Mouse (Mus musculus) granulocyte monocyte progenitor cell, adult 5-6 weeks (primary cell): ENCODE results near the gene Vwa7. TPM values are rescaled to one million over a fixed set of nuclear protein-coding genes. Genes with fewer than 3 reads are reported as not detected.
"Not testable (repeated sequence)": the region's sequence is repeated elsewhere in the genome, so short reads cannot be mapped to it uniquely, and the experiment has no call there.

Experiments
- ATAC-seq: replicated peaks from 2 replicates; pipeline ENCODE4 v1.8.0; 2016; ENCODE audit warnings: mild to moderate bottlenecking, moderate TSS enrichment, inconsistent platforms; ENCODE audit not compliant: poor library complexity, severe bottlenecking
- total RNA-seq, 2 experiments: library from RNA; stranded (forward) in 1 of 2; stranded (reverse) in 1 of 2; fragments of 200-712, 200-1000 nt in 1 of 2; fragments of >200 nt in 1 of 2; fragmentation: Nextera tagmentation in 1 of 2; gene quantifications; 2 replicates each; pipeline ENCODE4 v1.2.3; 2014 to 2017

The Vwa7 gene
- total RNA-seq, 2 experiments from 2014 or later, result 0.19 TPM; not detected in 1

DNA sequence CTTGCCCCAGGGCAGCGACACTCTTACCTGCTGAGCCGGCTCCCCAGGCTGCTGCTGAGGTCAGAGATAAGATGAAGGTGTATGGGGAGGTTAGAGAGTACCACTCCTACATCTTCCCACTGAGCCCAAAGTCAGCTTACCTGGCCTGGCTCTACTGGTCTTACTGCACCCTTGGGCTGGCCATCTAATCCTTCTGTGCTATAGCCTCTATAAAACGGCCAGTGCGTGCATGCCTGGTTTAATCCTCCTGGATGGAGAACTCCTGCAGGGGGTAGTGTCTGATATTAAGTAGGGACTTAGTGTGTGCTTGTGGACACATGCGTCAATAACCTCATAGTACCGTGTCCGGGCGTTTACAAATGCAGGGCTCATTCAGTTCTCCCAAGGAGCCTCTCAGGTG lies 4.2 kb downstream of the Vwa7 start:
- ATAC-seq, result no peak

DNA sequence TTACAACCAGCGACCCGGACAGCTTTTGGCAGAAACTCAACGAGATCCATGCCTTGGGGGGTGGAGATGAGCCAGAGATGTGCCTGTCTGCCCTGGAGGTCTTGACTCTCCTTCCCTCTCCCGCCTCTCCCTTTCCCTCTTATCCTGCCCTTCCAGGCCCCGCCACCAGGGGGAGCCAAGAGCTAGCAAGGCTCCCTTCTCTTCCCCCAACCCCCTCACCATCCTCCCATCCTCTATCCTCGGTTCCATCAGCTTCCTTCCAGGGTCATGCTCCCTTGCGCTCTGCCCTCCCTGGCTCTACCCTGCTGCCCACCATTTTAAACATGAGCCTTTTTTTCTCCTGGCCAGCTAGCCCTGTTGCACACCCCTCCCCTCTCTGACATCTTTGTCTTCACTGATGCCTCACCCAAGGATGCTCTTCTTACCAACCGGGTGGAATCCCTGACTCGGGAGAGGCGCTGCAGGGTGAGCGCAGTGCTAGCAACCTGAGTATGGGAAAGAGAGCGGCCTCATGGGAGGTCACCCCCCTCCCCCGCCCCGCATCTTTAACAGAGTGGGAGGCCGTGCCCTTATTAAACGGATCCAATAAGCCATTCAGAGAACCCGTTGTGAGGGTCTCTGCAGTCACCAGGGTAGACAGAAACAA lies 4.9 kb downstream of the Vwa7 start:
- peak; percentile 64 for ATAC-seq

DNA sequence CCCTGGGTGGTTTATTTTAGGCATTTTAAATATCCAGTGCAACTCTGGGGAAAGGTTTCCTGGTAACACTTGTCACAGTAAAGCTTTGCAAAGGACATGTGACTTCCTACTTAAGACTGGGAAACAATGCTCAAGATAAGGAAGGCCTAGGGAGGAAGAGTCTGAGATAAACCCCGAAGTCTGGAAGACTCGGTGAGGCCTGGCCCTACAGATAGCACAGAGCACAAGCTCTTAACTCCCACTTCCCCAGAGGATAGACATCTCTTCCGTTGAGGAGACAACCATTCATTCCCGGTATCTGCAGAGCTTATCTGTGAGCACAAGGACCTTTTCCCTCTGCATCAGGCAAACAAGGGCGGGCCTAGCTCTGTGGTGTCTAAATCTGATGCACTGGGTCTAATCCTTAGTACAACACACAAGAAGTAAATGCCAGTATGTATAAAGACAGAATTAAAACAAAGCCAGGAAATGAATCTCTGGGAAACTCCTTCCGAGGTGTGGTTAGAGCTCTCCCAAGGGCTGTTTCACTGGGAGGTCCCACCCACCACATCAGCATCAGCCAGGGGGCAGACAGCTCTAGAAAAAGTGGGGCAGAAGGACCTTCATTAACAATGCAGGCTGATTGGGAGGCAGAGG lies 5.6 kb downstream of the Vwa7 start:
- no peak for ATAC-seq

DNA sequence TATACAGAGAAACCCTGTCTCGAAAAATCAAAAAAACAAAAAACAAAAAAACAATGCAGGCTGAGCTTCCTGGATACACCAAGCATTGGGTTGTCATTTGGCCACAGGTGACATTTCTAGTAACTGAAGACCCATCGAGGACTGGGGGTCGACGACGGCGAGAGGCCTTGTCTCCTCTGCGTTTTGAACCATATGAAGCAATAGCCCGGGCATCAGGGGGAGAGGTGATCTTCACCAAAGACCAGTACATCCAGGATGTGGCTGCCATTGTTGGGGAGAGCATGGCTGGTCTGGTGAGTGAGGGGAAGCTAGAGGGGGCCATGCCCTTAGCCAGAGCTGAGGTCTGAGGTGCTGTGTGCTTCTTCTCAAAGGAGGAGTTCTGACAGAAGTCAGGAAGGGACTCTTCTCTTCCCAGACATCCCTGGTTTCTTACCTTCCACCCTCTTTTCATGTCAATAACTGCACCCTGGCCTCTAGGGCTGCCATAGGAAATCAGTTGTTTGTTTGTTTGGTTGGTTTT lies 6.2 kb downstream of the Vwa7 start:
- ATAC-seq, result no peak

DNA sequence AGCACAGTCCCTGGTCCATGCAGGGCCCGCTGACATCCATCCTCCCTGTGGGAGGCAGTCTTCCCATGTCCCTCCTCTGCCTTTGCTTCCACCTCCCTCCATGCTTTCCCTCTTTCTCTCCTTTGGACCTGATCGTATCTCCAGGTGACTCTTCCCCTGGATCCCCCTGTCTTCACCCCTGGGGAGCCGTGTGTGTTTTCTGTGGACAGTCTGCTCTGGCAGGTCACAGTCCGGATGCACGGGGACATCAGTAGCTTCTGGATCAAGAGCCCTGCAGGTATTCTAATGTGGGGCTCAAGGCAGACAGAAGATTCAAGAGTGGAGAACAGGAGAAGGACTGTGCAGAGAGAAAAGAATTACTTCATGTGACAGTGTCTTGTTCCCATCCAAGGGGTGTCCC lies 6.8 kb downstream of the Vwa7 start:
- no peak for ATAC-seq

DNA sequence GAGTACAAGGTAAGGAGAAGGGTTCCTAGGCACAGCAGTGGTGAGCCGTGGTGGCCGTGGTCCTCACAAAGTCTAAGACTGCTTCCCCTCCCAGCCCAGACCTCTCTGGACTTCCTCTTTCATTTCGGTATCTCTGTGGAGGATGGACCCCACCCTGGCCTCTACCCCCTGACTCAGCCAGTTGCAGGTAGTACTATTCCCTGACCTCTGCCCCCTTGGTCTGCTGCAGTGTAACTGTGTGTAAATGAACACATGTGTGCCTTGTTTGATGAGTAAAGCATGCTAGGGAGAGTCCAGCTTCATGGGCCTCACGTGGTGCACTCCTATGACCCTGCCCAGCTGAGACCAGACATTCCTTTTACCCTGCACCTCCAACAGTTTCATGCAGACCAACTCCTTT lies 7.4 kb downstream of the Vwa7 start:
- peak; percentile 76 for ATAC-seq

DNA sequence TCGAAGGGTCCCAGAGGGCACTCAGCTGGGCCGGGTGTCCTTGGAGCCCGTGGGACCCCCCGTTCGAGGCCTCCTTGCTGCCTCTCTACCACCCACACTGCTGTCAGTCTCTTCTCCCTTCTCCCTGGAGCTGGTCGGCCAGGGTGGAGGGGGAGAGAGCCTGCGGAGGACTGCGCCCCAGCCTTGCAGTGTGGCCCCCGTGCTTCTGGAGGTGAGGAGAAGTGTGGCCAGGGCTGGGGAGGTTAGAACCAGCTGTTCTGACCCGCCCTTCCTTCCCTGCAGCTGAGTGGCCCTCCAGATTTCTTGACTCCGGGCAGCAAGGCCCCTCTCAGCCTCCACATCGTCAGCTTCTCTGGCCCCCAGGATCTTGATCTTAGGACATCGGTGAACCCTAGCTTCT lies 7.9 kb downstream of the Vwa7 start:
- no peak for ATAC-seq

DNA sequence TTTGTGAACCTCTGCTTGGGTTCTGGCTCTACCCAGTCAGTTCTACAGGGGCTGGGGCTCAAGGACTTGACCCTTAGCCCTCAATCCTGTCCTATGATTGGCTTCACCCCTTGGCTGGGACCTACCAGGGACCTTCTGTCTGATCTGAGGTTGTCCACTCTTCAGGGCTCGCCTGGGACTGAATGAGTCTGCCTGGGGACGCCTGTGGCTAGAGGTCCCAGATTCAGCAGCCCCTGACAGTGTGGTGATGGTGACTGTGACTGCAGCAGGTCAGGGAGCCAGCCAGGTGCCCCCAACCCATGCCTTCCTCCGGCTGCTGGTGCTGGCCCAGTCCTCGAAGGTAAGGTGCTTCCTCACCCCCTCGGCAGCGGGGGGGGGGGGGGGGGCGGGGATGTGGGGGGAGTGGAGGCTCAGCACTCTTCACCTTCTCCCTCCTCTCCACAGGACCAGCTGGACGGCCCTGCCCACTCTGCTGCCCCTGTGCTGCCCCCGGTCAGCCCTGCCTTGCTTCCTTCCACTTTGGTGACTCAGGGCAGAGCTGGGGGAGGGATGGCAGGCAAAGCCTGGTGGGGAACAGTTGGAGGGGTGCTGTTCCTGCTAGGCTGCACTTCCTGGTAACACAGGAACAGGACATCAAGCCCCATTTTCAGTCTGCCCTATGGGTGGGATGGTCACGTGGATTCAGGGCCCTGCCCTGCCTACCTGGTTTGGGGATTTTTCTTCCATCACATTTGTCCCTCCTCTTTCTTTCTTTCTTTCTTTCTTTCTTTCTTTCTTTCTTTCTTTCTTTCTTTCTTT lies 8.5 kb downstream of the Vwa7 start:
- ATAC-seq, result peak; percentile 13

DNA sequence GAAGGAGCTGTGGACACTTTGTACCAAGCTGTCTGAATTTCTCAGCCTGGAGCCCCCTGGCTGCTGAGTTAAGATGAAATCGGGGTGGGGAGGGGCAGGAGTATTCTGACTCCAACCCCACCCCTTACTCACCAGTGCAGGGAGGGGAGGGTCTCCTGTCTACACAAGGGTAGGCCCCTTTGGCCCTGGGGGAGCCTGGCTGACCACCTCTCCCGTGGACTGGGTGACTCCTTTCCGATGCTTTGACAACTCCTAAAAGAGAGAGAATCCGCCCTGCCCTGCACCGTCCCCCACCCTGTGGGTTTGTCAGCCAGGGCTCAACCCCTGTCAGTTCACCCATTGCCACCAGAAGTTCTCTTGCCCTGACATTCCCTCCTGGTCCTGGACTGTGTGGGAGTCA lies 9.8 kb downstream of the Vwa7 start:
- ATAC-seq, result no peak

DNA sequence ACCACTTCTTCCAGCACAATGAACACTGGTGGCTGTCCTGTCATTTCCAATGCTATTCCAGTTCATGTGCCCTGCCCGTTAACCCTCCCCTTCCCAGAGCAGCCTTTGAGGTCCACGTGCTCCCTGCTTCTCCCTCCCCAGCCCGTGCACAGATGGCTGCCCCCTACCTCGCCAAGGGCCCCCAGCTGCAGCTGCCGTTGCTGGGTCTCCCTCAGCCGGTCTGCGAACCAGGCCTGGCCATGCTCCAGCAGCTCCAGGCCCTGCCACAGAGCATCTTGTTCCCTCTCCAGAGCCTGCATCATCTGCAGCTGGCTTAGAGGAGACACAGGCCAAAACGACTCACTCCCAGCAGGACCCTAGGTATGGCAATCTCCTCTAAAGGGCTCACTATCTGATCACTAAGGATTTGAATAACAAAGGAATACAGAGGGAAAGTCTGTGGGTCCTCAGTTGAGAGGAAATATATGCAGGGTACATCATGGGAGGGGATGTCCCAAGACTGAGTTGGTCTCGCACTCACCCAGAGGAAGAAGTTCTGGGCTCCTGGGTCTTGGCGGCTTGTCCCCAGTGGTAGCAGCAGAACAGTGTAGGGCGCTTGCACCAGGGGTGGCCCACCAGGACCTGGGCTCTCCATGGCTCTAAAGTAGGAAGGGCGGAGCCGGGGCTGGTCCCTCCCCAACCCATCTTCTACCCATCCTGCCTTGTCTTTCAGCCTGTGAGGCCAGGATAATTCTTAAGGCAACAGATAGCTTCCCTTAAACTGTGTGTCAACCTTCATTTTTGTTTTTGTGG lies 11.1 kb downstream of the Vwa7 start, which contains the start of gene Sapcd1:
TSS of gene Sapcd1 (minus strand) at position 740 of the 792 bp plus-strand sequence.
- no peak for ATAC-seq

DNA sequence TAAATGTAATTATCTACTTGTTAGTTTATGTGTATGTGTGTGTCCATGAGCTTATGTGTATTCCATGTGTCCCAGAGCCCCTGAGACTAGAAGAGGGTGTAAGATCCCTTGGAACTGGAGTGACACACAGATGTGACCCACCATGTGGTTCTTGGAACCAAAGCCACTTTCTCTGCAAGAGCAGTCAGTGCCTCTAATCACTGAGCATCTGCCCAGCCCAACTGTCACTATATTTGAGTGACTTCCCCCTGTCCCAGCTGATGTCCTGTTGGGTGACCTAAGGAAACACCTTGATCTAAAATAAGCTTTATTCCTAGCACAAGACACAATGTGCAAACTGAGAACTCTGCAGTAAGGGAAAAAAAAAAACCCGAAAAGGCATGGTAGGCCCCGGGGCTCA lies 11.9 kb downstream of the Vwa7 start:
- ATAC-seq, result no peak

DNA sequence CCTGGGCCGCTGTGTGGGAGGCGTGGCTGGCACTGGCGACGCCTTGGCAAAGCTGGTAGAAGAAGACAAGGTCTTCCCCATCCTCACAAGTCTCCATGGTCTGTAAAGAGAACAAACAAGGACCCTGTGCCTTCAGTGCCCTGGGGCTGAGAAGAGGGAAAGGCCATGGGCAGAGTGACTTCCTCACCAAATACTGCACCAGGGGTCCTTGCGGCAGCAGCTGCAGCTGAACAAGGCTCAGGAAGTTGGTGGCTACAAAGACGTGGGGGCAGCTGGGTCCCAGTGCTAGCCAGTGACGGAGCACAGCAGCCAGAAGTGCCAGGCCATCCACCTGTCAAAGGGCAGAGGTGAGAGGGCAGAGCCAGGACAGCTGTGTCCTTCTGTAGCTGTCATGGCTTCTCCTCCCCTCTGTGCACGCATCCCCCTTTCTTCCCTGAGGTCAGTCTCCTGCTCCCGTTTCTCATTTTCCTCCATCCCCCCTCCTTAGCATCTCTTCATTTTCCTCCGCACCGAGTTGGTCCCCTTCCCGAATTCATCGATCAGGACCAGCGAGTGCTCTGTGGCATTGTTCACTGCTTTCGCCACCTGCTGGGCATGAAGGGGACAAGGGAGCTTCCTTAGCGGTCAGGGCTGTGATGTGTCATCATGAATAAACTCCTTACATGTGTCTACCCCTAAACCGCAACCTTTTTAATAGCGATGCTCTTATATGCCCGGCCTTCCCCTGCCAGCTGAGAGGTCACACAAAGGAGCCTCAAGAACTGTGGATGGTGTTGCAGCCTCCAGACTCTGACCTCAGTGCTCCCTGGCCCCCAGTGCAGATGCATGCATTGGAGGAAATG lies 13.5 kb downstream of the Vwa7 start:
- peak; percentile 77 for ATAC-seq

DNA sequence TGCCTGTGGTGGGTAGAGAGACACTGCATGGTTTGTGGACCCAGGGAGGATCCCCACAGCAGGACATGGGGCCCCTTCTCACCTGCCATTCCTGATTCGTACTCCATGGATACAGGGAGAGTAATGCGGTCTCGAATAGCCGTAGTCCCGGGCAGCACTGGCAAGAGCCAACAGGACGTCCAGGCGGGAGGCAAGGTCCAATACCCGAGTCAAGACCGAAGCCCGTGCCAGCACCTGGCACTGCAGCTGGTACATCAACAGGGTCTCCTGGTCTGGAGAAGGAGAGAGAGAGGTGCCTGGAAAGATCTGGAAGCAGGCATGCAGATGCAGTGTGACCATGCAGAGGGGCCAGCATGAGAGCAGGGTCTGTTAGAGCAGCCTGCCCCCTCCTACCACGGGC lies 14.9 kb downstream of the Vwa7 start:
- ATAC-seq, result no peak

DNA sequence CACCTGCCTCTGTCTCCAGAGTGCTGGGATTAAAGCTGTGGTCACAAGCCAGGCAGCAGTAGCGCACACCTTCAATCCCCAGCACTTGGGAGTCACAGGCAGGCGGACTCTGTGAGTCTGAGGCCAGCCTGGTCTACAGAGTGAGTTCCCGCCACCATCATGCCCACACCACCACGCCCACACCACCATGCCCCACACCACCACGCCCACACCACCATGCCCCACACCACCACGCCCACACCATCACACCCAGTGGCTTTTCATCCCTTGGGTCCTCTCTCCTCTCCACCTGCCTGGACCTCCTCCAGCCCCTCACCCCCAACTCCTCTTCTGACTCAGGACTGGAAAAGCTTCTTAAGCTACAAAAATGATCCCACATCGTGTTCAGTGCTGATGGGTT lies 15.5 kb downstream of the Vwa7 start:
- no peak for ATAC-seq

DNA sequence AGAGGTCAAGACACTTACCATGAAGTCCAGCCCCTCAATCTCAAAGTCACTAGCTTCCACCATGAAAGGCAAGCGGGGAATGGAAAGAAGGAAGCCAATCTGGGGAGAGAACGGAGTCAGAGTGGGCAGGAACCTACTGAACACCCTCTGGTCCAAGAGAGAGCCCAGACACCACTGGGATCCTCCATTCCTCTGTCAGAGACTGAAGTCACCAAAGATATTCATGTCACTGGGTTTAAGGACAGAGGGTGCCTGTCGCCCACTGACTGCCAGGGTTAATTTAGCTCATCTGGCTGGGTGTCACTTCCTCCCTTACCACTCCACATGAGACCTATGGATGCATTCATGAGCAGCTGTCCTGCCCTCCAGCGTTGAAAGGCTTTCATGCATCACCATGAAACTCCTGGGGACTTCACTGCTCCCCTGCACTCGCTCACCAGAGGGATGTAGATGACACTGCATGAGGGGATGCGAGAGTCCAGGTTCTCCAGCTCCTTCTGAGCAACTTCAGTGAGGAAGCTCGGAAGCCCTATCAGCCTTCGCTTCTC lies 16.0 kb downstream of the Vwa7 start:
- peak; percentile 18 for ATAC-seq

DNA sequence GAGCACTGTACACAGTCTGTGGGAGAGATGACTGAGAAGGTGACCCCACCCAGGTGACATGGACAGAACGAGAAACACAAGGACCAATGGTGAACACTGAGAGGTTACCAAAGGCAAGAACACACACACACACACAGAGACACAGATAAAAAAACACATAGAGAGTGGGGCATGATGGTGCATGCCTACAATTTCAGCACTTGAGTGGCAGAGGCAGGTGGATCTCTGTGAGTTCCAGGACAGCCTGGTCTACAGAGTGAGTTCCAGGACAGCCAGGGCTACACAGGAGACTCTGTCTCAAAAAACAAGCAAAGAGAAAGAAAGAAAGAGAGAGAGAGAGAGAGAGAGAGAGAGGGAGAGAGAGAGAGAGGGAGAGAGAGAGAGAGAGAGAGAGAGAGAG lies 17.3 kb downstream of the Vwa7 start:
- ATAC-seq, result not testable (repeated sequence)

DNA sequence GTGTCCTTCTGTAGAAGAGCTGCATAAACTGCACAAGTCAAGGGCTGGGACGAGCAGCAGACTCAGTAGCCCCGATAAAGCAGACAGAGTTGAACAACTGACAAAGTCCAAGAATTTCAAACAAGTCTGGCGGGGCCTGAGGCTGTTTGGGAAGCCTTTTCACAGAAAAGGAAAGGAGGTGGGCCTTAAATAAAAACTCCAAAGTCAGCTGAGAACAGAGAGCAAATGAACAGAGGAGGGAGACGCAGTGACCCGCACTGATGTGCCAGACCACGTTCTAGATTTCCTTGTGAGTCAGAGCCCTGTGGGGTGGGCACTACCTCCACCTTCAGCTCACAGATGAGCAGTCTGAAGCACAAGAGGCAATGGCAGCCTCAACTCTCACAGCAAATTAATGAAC lies 18.5 kb downstream of the Vwa7 start:
- no peak for ATAC-seq

DNA sequence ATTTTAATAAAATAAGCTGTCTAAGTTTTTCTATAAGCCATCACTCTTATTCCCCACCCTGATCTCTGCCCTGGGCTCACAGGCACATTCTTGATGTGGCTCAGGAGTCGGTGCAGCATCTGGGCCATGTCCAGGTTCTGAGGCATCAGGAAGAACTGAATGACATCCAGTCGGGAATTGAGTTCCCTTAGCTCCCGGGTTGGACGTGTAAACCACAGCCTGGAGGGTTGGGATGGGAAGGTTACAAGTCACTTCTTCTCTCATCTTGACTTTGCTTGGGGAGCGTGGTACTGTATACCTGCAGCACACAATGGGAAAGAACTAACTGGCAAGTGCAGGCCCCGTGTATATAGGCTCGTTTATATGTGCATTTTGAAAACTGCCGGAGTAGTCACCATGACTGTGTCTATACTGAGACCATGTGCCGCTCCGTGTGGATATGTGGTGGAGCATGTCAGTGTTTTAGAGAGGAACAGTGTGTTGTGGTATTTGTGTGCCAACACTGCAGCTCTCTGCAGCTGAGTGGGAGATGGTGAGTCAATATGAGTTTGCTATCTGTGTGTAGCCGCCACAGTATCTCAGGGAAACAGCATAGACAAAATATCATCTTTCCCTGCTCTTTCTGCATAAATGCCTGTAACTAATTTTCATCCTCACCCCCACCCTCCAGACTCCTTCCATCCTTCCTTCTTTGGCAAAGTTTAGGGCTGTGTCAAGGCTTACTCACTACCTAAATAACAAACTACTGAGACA lies 22.9 kb downstream of the Vwa7 start:
- ATAC-seq, result no peak

DNA sequence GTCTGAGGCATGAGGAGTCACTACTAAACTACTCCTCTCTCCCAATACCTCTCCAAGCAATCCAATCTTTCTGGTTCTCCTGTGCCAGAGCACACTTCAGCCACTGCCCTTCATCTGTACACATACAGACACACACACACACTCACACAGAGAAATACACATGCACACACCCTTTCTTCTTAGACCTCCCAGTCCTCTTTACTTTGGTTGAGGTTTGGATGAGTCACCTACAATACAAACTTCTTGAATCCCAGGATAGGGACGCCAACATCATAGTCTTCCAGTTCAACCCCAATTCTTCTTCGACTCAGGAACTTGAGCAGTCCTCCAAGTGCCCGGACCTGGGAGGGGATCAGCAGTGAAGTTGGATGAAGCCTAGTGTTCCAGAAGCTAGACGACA lies 27.4 kb downstream of the Vwa7 start:
- ATAC-seq, result no peak
